Mouse (Mus musculus) gastrocnemius, postnatal 36 days (tissue): ENCODE data around the gene Fam160a2. TPM values are rescaled to one million over a fixed set of nuclear protein-coding genes. Genes with fewer than 3 reads are reported as not detected.

ENCODE experiments used
- total RNA-seq, 2 experiments: library from RNA; stranded (reverse); gene quantifications; 2 replicates each; pipeline ENCODE4 v1.2.3; 2021

The Fam160a2 gene
- total RNA-seq, 2 experiments from 2014 or later: 11.0 to 12.2 TPM

Other genes with a start within 250 kb of the Fam160a2 start
- gene Olfr684, start 236.4 kb downstream of the Fam160a2 start, total RNA-seq: not detected
- not detected for gene Olfr685, start 214.0 kb downstream of the Fam160a2 start, total RNA-seq
- not detected for gene Olfr686, start 192.6 kb downstream of the Fam160a2 start, total RNA-seq
- gene Olfr688, start 112.0 kb downstream of the Fam160a2 start, total RNA-seq: not detected
- gene Olfr689, start 88.9 kb downstream of the Fam160a2 start, total RNA-seq: not detected
- not detected for gene Olfr690, start 66.0 kb downstream of the Fam160a2 start, total RNA-seq
- gene Olfr691, start 57.8 kb downstream of the Fam160a2 start, total RNA-seq: not detected
- not detected for gene Olfr692, start 31.8 kb downstream of the Fam160a2 start, total RNA-seq
- gene Gm5901, start 25.0 kb downstream of the Fam160a2 start, total RNA-seq: not detected
- not detected for gene Cnga4, start 4.5 kb upstream of the Fam160a2 start, total RNA-seq
- gene Cckbr, start 25.7 kb upstream of the Fam160a2 start, total RNA-seq: not detected
- 10 to 100 TPM; 10.1 to 13.2 TPM for gene Cavin3, start 82.2 kb upstream of the Fam160a2 start, total RNA-seq
- 10 to 100 TPM; 50.9 to 51.5 TPM for gene Smpd1, start 154.3 kb upstream of the Fam160a2 start, total RNA-seq
- gene Apbb1, start 181.6 kb upstream of the Fam160a2 start, total RNA-seq: 1 to 10 TPM; 5.3 to 8.6 TPM
- gene Hpx, start 200.1 kb upstream of the Fam160a2 start, total RNA-seq: under 1 TPM in 1 of 2 experiments, not detected in 1; 0.36 TPM
- 10 to 100 TPM; 13.9 to 15.1 TPM for gene Trim3, start 233.5 kb upstream of the Fam160a2 start, total RNA-seq
- 10 to 100 TPM; 53.7 to 55.9 TPM for gene Timm10b, start 240.0 kb upstream of the Fam160a2 start, total RNA-seq
- gene Arfip2, start 240.4 kb upstream of the Fam160a2 start, total RNA-seq: 1 to 10 TPM; 5.7 to 8.0 TPM
- 1 to 10 TPM; 1.8 to 2.2 TPM for gene Gm45799, start 240.5 kb upstream of the Fam160a2 start, total RNA-seq